Mouse (Mus musculus): ENCODE measurements around the gene Slc25a20.

DNA sequence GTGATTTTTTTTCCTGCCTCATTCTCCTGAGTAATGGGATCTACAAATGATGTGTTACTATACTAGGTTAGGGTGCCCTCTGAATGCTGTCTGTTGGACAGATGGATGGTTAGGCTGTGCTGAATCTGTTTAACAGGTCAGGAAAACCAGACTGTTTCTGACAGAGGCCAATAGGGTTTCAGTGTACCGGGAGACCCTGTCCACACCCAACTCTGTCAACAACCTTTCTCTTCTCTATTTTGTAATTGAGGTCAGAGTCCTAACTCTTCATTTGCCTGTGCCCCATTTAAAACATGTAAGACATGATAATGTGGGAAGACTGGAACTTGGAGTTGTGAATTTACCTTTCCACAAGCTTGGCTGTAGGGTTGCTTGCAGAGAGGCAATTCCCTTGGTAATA, 28.1 kb downstream of the Slc25a20 start:
- TF ChIP-seq CTCF (conservative IDR thresholded peaks at IDR 0.05; ENCODE audit: low read length), result no peak
- TF ChIP-seq NANOG (IDR thresholded peaks at IDR 0.05; ENCODE audit: borderline replicate concordance, low read length), result no peak
- no peak for TF ChIP-seq POU5F1 (IDR thresholded peaks at IDR 0.05; ENCODE audit: borderline replicate concordance, low read length)
